Mouse (Mus musculus) layer of hippocampus, postnatal 10 days (tissue): ENCODE results near the gene Gm38431. TPM values are rescaled to one million over a fixed set of nuclear protein-coding genes. Genes with fewer than 3 reads are reported as not detected.

Source experiments
- DNase-seq, 2 experiments: peaks; one replicate each; pipeline ENCODE4 v3.0.0; 2021; ENCODE audit warnings: low spot score in 2 of 2
- microRNA-seq, 2 experiments: library from miRNA; unstranded; fragments of <30 nt; microRNA quantifications; one replicate each; pipeline ENCODE4 v1.2.0; 2021
- total RNA-seq, 2 experiments: library from RNA; stranded (reverse); gene quantifications; 2 replicates each; pipeline ENCODE4 v1.2.3; 2021

Gene Gm38431
- total RNA-seq, 2 experiments from 2014 or later = 2.4 to 3.4 TPM

DNA sequence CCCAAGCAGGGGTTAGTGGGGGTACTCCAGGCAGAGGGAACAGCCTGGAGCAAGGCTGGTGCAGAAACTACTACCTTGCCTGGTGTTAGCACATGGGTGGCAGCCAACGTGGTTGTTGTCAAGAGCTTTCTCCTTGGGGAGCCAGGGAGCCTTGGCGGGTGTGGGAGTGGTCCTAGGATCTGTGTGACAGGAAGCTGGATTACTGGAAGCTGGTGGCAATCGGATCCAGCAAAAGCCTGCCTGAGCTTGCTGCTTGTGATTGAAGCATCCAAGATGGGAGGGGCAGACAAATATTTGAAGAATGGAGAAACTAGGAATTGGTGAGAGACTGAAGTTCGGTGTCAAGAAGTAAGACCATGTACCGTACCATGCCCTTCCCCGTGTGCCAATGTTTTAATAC lies 69.5 kb downstream of the Gm38431 start:
- DNase-seq = no peak

DNA sequence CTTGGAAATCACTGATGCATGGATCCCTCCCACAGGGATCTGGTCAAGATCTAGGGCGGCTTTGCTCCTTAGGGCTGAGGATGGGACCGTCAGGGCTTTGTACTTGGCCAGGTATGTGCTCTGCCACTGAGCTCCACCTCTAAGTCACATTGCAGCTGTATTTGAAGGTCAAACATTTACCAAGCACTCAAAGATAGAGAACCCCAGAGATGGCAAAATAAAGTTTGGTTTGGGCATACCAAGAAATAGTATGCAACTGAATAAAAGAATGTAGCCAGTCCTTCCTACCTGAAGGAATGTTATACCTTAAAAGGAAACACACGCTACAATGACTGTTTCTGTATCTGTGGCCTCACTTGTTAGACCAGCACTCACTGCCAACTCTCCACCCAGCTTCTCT lies 70.4 kb downstream of the Gm38431 start:
- DNase-seq = no peak

DNA sequence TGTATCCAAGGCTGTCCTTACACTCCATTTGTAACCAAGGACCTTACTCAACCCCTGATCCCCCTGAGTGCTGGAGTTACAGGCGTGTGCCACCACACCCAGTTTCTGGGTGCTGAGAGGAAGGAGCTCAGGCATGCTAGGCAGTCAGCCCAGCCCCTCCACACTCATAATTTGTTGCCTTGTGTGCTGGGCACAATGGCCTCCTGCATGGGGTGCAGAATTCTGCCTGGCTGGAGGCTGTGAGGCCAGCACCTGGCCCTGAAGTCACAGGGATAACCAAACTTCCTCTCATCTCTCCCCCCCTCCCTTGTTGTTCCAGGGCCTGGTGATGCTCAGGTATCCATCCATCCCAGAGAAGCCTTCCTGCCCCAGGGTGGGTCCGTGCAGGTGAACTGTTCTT lies 73.2 kb downstream of the Gm38431 start:
- no peak for DNase-seq

Small RNAs within 50 kb of the gene (microRNA-seq; reads per million reads assigned to microRNA genes)
- gene Mir1900 (0 reads per million in 2 experiments), gene Mir7082 (0.67 to 0.98 reads per million in 2 experiments)

Other genes starting within 250 kb of the Gm38431 start
- 10 to 100 TPM; 48.2 to 55.5 TPM for gene A230050P20Rik, start 223.4 kb downstream of the Gm38431 start, total RNA-seq
- gene Angptl6, start 212.3 kb downstream of the Gm38431 start, total RNA-seq = 10 to 100 TPM; 10.4 to 12.8 TPM
- gene Ppan, start 203.8 kb downstream of the Gm38431 start, total RNA-seq = 10 to 100 TPM; 28.9 to 35.8 TPM
- gene Eif3g, start 193.4 kb downstream of the Gm38431 start, total RNA-seq = 100 to 1,000 TPM; 137 to 144 TPM
- gene Dnmt1, start 132.1 kb downstream of the Gm38431 start, total RNA-seq = 10 to 100 TPM; 47.4 to 52.1 TPM
- gene S1pr2, start 115.2 kb downstream of the Gm38431 start, total RNA-seq = 1 to 10 TPM; 3.1 to 4.1 TPM
- gene Mrpl4, start 89.3 kb downstream of the Gm38431 start, total RNA-seq = 10 to 100 TPM; 47.2 to 54.4 TPM
- gene Icam1, start 76.0 kb downstream of the Gm38431 start, total RNA-seq = 1 to 10 TPM; 3.0 to 3.9 TPM
- gene Icam4, start 62.6 kb downstream of the Gm38431 start, total RNA-seq = under 1 TPM in 1 of 2 experiments, not detected in 1; 0.56 TPM
- 100 to 1,000 TPM; 256 to 261 TPM for gene Icam5, start 59.9 kb downstream of the Gm38431 start, total RNA-seq
- gene Zglp1, start 24.9 kb downstream of the Gm38431 start, total RNA-seq = 1 to 10 TPM; 1.7 to 2.4 TPM
- gene Gm49373, start 18.9 kb downstream of the Gm38431 start, total RNA-seq = 1 to 10 TPM; 1.4 to 1.5 TPM
- 10 to 100 TPM; 53.7 to 55.2 TPM for gene Fdx1l, start 18.4 kb downstream of the Gm38431 start, total RNA-seq
- 10 to 100 TPM; 36.1 to 37.6 TPM for gene Raver1, start within 50 bp of the Gm38431 start, total RNA-seq
- 10 to 100 TPM; 12.7 to 14.0 TPM for gene Tyk2, start 39.2 kb upstream of the Gm38431 start, total RNA-seq
- 100 to 1,000 TPM; 136 to 139 TPM for gene Cdc37, start 58.0 kb upstream of the Gm38431 start, total RNA-seq
- gene Pde4a, start 73.7 kb upstream of the Gm38431 start, total RNA-seq = 10 to 100 TPM; 58.9 to 59.5 TPM
- gene Keap1, start 147.4 kb upstream of the Gm38431 start, total RNA-seq = 10 to 100 TPM; 51.7 to 56.5 TPM
- 1 to 10 TPM; 2.4 to 3.0 TPM for gene S1pr5, start 156.4 kb upstream of the Gm38431 start, total RNA-seq
- gene Atg4d, start 173.3 kb upstream of the Gm38431 start, total RNA-seq = 10 to 100 TPM; 28.8 to 29.4 TPM
- gene Kri1, start 196.0 kb upstream of the Gm38431 start, total RNA-seq = 10 to 100 TPM; 37.7 to 39.2 TPM
- 10 to 100 TPM; 66.7 to 69.5 TPM for gene Cdkn2d, start 199.4 kb upstream of the Gm38431 start, total RNA-seq
- 1 to 10 TPM in 1 of 2 experiments, under 1 TPM in 1; 0.45 to 1.3 TPM for gene Ap1m2, start 220.3 kb upstream of the Gm38431 start, total RNA-seq
- 10 to 100 TPM; 62.2 to 63.6 TPM for gene Slc44a2, start 228.7 kb upstream of the Gm38431 start, total RNA-seq